Mouse (Mus musculus): Measurements from ENCODE around the gene Dnajc5. TPM values are rescaled to one million over a fixed set of nuclear protein-coding genes. Genes with fewer than 3 reads are reported as not detected.

Gene Dnajc5
- total and polyA plus RNA-seq, 2 experiments from 2014 or later = 276 to 459 TPM

DNA sequence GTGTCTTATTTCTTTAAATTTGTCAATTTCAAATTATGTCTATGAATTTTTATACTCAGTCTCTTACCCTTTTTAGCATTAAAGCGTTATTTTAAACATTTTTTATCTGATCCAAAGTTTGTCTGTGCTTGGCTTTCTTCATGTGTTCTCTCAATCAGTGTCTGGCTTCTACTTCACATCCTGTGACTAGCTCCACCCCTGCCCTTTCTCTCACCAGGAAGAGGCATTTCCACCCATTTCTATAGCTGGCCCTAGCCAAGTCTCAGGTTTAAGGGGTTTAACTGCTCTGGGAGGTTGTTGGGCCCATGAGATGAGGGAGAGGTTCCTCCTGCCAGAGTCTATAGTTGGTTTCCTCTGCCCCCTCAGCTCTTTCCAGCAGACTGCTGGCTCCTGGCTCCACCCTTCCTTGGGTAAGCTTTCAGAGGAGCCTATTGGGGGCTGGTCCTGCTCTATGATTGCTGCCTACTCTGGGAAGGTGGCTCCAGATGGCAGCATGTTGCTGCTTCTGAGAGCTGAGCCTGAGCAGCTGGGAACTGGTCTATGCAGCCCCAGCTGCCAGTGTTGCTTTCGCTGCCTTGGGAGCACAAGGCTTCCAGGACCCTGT lies 17.3 kb downstream of the Dnajc5 start:
- ATAC-seq (peak; percentile 96), DNase-seq (ENCODE audit: low spot score) (peak; percentile 76)
- 60% methylated on average over 2 of the region's 2 CpGs for WGBS
- no peaks in the 10 kb centered on the region for H3K9me3 ChIP-seq (ENCODE audit: low read length)
- H3K9ac ChIP-seq (replicated peaks; ENCODE audit: low read length) = no peak overlapping the region
- no peak overlapping the region for H3K4me2 ChIP-seq (ENCODE audit: low read depth, low read length)
- peak overlapping the region; percentile 60 for H3K27ac ChIP-seq
- H3K27me3 ChIP-seq (ENCODE audit: insufficient read depth, low read length) = no peaks in the 10 kb centered on the region
- no peaks in the 10 kb centered on the region for H3K36me3 ChIP-seq (ENCODE audit: insufficient read depth, low read length)
- H3K4me3 ChIP-seq (ENCODE audit: low read length) = no peak overlapping the region
- TF ChIP-seq CTCF (IDR thresholded peaks at IDR 0.05; ENCODE audit: low read depth) = no peak
- 0 out of 2 replicates have a peak, but pooled peaks cover 8% of the 10 kb centered on the region for H3K4me1 ChIP-seq (ENCODE audit: insufficient read depth, low read length)

DNA sequence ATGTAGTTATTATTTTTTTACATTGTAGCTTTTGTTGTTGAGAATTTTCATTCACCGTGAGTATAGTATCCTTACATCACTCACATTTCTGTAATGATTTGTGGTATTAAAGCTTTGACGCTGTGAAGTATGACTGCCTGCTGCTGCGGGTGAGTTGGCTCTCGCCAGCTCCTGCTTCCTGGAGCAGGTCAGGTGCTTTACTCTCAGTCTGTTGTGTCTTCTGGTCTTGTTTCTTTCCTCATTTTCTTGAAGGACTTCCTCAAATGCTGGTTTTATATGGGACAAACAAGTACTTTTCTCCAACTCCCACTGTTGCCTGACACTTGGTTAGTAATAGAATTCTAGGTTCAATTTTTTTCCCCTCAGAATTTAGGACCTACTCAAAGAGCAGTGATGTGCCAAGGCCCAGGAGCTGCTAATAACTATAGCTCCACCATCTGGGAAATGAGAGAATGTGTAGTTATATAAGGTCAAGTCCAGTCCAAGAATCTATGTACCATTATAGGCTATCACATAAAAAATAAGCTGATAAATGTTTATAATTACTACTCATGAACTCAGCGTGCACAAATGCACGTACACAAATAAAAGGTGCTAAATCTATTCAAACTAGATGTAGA lies 21.6 kb downstream of the Dnajc5 start:
- Histone ChIP-seq H3K4me3 (ENCODE audit: low read length) (no peak overlapping the region), H3K36me3 (ENCODE audit: insufficient read depth, low read length) (peaks cover 8% of the 10 kb centered on the region; the same call in 1 of the 2 replicates), H3K9ac (replicated peaks; ENCODE audit: low read length) (no peak overlapping the region), H3K9me3 (ENCODE audit: low read length) (no peaks in the 10 kb centered on the region), H3K27me3 (ENCODE audit: insufficient read depth, low read length) (no peaks in the 10 kb centered on the region), H3K4me2 (ENCODE audit: low read depth, low read length) (no peak overlapping the region), H3K4me1 (ENCODE audit: insufficient read depth, low read length) (0 out of 2 replicates have a peak, but pooled peaks cover 8% of the 10 kb centered on the region), H3K27ac (no peak overlapping the region)
- ATAC-seq = no peak
- 93% methylated on average over 6 of the region's 6 CpGs for WGBS
- TF ChIP-seq CTCF (IDR thresholded peaks at IDR 0.05; ENCODE audit: low read depth) = no peak
- DNase-seq (ENCODE audit: low spot score) = no peak

DNA sequence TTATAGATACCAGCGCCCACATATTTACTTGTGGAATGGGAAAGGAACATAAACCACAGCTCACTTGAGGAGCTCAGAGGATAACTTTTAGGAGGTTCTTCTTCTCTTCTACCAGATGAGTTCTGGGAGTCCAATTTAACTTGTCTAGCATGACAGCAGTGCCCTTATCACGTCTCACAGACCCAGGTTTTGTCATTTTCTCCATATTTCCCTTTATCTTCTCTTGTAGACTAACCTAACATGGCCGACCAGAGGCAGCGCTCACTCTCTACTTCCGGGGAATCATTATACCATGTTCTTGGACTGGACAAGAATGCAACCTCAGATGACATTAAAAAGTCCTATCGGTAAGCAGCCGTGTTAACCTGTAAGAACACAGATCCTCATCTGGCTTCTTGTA lies 25.9 kb downstream of the Dnajc5 start:
- peaks cover 48% of the 10 kb centered on the region for H3K36me3 ChIP-seq (ENCODE audit: insufficient read depth, low read length)
- H3K4me2 ChIP-seq (ENCODE audit: low read depth, low read length) = no peak overlapping the region
- H3K9me3 ChIP-seq (ENCODE audit: low read length) = no peaks in the 10 kb centered on the region
- DNase-seq (ENCODE audit: low spot score) (no peak), ATAC-seq (no peak)
- no peak for TF ChIP-seq CTCF (IDR thresholded peaks at IDR 0.05; ENCODE audit: low read depth)
- no peak overlapping the region for H3K9ac ChIP-seq (replicated peaks; ENCODE audit: low read length)
- H3K4me1 ChIP-seq (ENCODE audit: insufficient read depth, low read length) = no peaks in the 10 kb centered on the region
- WGBS = 97% methylated on average over 7 of the region's 7 CpGs
- no peaks in the 10 kb centered on the region for H3K27me3 ChIP-seq (ENCODE audit: insufficient read depth, low read length)
- no peak overlapping the region for H3K4me3 ChIP-seq (ENCODE audit: low read length)
- no peak overlapping the region for H3K27ac ChIP-seq

DNA sequence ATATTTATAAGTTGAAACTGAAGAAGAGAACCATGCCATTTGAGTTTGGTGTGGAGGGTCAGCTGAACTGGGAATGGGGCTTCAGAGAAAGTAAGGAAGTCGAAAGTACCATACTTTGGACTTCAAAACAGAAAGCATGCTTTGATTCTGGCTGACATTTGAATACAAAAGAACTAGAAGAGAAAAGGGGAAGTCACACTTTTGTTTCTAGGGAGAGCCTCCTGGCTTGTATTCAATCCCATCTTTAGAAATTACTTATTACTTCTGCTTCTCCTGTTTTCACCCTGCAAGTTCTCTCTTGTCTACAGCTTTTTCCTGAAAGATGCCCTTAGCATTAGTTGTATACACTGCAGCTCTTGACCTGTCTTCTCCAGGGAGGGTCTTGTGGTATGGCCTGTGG lies 27.9 kb downstream of the Dnajc5 start:
- H3K4me3 ChIP-seq (ENCODE audit: low read length) = no peak overlapping the region
- no peak for TF ChIP-seq CTCF (IDR thresholded peaks at IDR 0.05; ENCODE audit: low read depth)

DNA sequence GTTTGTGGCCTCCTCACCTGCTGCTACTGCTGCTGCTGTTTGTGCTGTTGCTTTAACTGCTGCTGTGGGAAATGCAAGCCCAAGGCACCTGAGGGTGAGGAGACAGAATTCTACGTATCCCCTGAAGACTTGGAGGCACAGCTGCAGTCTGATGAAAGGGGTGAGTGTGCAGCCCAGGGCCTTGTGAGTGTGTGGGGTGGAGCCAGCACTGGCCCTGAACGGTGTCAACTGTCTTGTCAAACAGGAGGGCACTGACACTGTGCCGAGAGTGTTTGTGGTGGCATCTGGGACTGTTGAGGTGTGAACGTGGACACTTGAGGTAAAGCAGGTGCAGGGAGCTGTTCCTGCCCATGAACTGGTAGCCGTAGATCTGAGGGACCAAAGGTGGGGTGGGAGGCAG lies 28.4 kb downstream of the Dnajc5 start:
- Histone ChIP-seq H3K27me3 (ENCODE audit: insufficient read depth, low read length) (no peaks in the 10 kb centered on the region), H3K4me3 (ENCODE audit: low read length) (no peak overlapping the region), H3K4me1 (ENCODE audit: insufficient read depth, low read length) (no peaks in the 10 kb centered on the region), H3K36me3 (ENCODE audit: insufficient read depth, low read length) (peaks cover 58% of the 10 kb centered on the region), H3K4me2 (ENCODE audit: low read depth, low read length) (no peak overlapping the region), H3K9ac (replicated peaks; ENCODE audit: low read length) (no peak overlapping the region), H3K9me3 (ENCODE audit: low read length) (no peaks in the 10 kb centered on the region), H3K27ac (no peak overlapping the region)
- 90% methylated on average over 5 of the region's 5 CpGs for WGBS
- TF ChIP-seq CTCF (IDR thresholded peaks at IDR 0.05; ENCODE audit: low read depth) = no peak
- ATAC-seq = no peak
- DNase-seq (ENCODE audit: low spot score) = no peak

More for the DNA sequence above, 27.9 kb downstream of the Dnajc5 start:
- no peak for ATAC-seq
- DNase-seq (ENCODE audit: low spot score) = no peak
- Histone ChIP-seq H3K9ac (replicated peaks; ENCODE audit: low read length) (no peak overlapping the region), H3K4me2 (ENCODE audit: low read depth, low read length) (no peak overlapping the region), H3K27ac (no peak overlapping the region), H3K36me3 (ENCODE audit: insufficient read depth, low read length) (peaks cover 58% of the 10 kb centered on the region), H3K9me3 (ENCODE audit: low read length) (no peaks in the 10 kb centered on the region), H3K4me1 (ENCODE audit: insufficient read depth, low read length) (no peaks in the 10 kb centered on the region), H3K27me3 (ENCODE audit: insufficient read depth, low read length) (no peaks in the 10 kb centered on the region)
- WGBS = 63% methylated on average over 1 of the region's 1 CpGs

DNA sequence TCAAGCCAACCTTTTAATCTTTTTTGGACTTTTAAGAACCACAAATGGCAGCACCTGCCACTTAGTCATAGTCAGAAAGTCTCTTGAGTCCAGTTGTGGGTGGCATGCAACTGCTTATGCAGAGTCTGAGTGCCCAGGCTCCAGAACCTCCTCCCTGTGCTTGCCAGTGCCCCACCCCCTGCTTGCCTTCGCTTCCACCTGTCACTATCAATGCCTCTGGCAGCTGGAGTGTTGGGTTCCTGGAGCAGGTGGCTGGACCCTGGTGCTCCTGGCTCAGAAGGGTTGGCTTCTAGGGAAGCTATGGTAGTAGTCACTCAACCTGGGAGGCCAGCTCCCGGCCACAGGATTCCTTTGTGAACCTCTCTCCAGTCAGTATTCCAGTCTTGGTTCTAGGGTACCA lies 29.9 kb downstream of the Dnajc5 start:
- 92% methylated on average over 2 of the region's 2 CpGs for WGBS
- ATAC-seq (no peak), DNase-seq (ENCODE audit: low spot score) (no peak)
- no peak overlapping the region for H3K27ac ChIP-seq
- H3K4me1 ChIP-seq (ENCODE audit: insufficient read depth, low read length) = no peaks in the 10 kb centered on the region
- H3K27me3 ChIP-seq (ENCODE audit: insufficient read depth, low read length) = no peaks in the 10 kb centered on the region
- TF ChIP-seq CTCF (IDR thresholded peaks at IDR 0.05; ENCODE audit: low read depth) = no peak
- peaks cover 58% of the 10 kb centered on the region for H3K36me3 ChIP-seq (ENCODE audit: insufficient read depth, low read length)
- H3K4me3 ChIP-seq (ENCODE audit: low read length) = no peak overlapping the region
- no peak overlapping the region for H3K4me2 ChIP-seq (ENCODE audit: low read depth, low read length)
- no peaks in the 10 kb centered on the region for H3K9me3 ChIP-seq (ENCODE audit: low read length)
- H3K9ac ChIP-seq (replicated peaks; ENCODE audit: low read length) = no peak overlapping the region

DNA sequence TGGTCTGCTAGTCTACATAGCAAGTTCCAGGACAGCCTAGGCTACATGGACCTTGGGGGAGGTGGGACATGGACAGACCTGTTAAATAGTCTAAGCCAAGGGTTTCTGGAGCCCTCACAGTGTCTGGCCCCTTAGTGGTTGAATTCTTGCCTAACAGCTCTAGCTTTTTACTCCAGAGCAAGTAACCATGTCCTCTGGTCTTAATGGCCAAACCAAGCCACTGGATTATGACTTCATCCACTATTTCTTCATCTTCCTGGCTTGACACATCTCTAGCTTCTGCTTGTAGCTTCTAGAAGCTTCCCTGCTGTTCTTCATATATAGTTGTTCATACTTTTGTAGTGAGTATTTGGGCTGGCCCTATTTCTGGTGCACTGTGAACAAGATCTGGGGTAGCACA lies 33.5 kb downstream of the Dnajc5 start:
- peaks cover 34% of the 10 kb centered on the region for H3K36me3 ChIP-seq (ENCODE audit: insufficient read depth, low read length)
- ATAC-seq = no peak; the same call in 1 of the 2 replicates
- no peak overlapping the region for H3K4me2 ChIP-seq (ENCODE audit: low read depth, low read length)
- no peaks in the 10 kb centered on the region for H3K9me3 ChIP-seq (ENCODE audit: low read length)
- TF ChIP-seq CTCF (IDR thresholded peaks at IDR 0.05; ENCODE audit: low read depth) = no peak
- H3K4me1 ChIP-seq (ENCODE audit: insufficient read depth, low read length) = no peaks in the 10 kb centered on the region
- H3K27me3 ChIP-seq (ENCODE audit: insufficient read depth, low read length) = no peaks in the 10 kb centered on the region
- no peak overlapping the region for H3K27ac ChIP-seq
- no peak for DNase-seq (ENCODE audit: low spot score)
- H3K4me3 ChIP-seq (ENCODE audit: low read length) = no peak overlapping the region
- no peak overlapping the region for H3K9ac ChIP-seq (replicated peaks; ENCODE audit: low read length)
